Mouse (Mus musculus) adrenal gland, adult 18-20 months (tissue): Measurements from ENCODE around the gene Lrr1. TPM values are rescaled to one million over a fixed set of nuclear protein-coding genes. Genes with fewer than 3 reads are reported as not detected.

Experiments used
- DNase-seq, 2 experiments: peaks; one replicate each; pipeline ENCODE4 v3.0.0; 2021 to 2022; ENCODE audit warnings: low spot score in 2 of 2
- total RNA-seq, 2 experiments: library from RNA; stranded (reverse); gene quantifications; 1 replicate in 1 of 2; 2 replicates in 1 of 2; pipeline ENCODE4 v1.2.3; 2021

Lrr1 gene
- total RNA-seq, 2 experiments from 2014 or later = not detected

GRCm38 (mm10) chr12:69197378-69198163 lies 29.0 kb downstream of the Lrr1 start:
- peak; percentile 56 to 63 for DNase-seq

GRCm38 (mm10) chr12:69198164-69198535 lies 29.5 kb downstream of the Lrr1 start, which contains the start of gene Dnaaf2:
TSS of gene Dnaaf2 (minus strand) at chr12:69198429.
- DNase-seq = peak; percentile 61 to 74

GRCm38 (mm10) chr12:69198985-69199384 lies 30.4 kb downstream of the Lrr1 start:
- DNase-seq = no peak

GRCm38 (mm10) chr12:69204052-69204833 lies 35.6 kb downstream of the Lrr1 start, which contains the start of gene Gm49384:
TSS of gene Gm49384 (minus strand) at chr12:69204267.
- DNase-seq = no peak

- DNase-seq = no peak
These were observed 38.8 kb downstream of the Lrr1 start for GRCm38 (mm10) chr12:69207396-69207795.

GRCm38 (mm10) chr12:69207926-69208325 lies 39.3 kb downstream of the Lrr1 start:
- DNase-seq = no peak

GRCm38 (mm10) chr12:69208520-69208919 lies 39.9 kb downstream of the Lrr1 start:
- no peak for DNase-seq

- no peak for DNase-seq
These were observed 41.7 kb downstream of the Lrr1 start for GRCm38 (mm10) chr12:69210056-69210979.

- no peak for DNase-seq
These were observed 42.4 kb downstream of the Lrr1 start for GRCm38 (mm10) chr12:69211057-69211456.

GRCm38 (mm10) chr12:69213186-69213777 lies 44.7 kb downstream of the Lrr1 start:
- DNase-seq = no peak

GRCm38 (mm10) chr12:69214393-69214792 lies 45.8 kb downstream of the Lrr1 start:
- DNase-seq = no peak

- peak; percentile 12 to 37 for DNase-seq
These were observed 46.6 kb downstream of the Lrr1 start for GRCm38 (mm10) chr12:69215000-69215785.

GRCm38 (mm10) chr12:69216587-69216986 lies 48.0 kb downstream of the Lrr1 start:
- DNase-seq = no peak

GRCm38 (mm10) chr12:69220613-69221277 lies 52.1 kb downstream of the Lrr1 start:
- DNase-seq = no peak

- DNase-seq = peak; percentile 89 to 90
These were observed 59.3 kb downstream of the Lrr1 start, which contains the start of gene Pole2 for GRCm38 (mm10) chr12:69227776-69228466. TSS of gene Pole2 (minus strand) at chr12:69228195.
